Mouse (Mus musculus): Measurements from ENCODE around the gene Fnbp1. TPM values are rescaled to one million over a fixed set of nuclear protein-coding genes. Genes with fewer than 3 reads are reported as not detected.
"Not testable (repeated sequence)": the region's sequence is repeated elsewhere in the genome, so short reads cannot be mapped to it uniquely, and the experiment has no call there.

Fnbp1 gene
- 10 to 100 TPM in 1 of 2 experiments, 1 to 10 TPM in 1; 7.9 to 13.2 TPM for total RNA-seq (2021)
- long read RNA-seq, experiment 1, full-length matches to known transcripts, result 1 of 10 reads
- long read RNA-seq, experiment 1, partial matches to known transcripts, result 5 of 10 reads
- long read RNA-seq, experiment 1, other reads (novel, unspliced or antisense), result 4 of 10 reads
- long read RNA-seq, experiment 2, partial matches to known transcripts, result 1 of 7 reads
- long read RNA-seq, experiment 2, other reads (novel, unspliced or antisense), result 6 of 7 reads

DNA sequence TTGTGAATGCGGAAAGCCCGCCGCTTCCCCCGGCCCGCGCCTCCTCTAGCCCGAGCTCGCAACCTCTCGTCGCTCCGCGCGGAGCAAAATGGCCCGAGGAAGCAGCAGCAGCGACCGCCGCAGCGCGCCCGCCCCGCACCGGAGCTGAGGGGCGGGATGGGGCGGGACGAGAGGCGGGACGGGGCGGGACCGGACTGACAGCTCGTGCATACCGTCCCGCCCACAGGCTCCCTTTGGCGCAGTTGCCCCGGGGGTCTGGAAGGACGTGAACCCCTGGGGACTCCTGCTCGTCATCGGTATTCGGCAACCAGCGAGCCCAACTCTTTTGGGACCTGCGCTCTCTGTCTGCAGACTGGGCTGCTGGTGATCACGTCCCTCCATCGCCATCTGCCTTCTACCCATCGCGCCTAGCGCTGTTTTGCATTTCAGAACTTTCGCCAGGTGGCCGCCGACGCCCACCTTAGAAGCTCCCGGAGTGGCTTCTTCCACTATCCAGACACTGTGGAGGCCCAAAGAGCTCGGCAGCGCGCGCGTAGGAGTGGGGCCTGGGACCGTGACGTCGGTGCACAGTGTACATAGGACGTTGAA is at the start of gene Fnbp1:
TSS of gene Fnbp1 (minus strand) at position 142 of the 588 bp plus-strand sequence.
- intact Hi-C loops (cut with DNase I), result no loop called here
- peak; percentile 91 for DNase-seq
- Histone ChIP-seq H3K27ac (peak within 1 kb of the TSS; percentile 92), H3K4me3 (peak within 1 kb of the TSS; percentile 93)
- peak; percentile 25; the same call in 1 of the 2 replicates for TF ChIP-seq CTCF (IDR thresholded peaks at IDR 0.05)

DNA sequence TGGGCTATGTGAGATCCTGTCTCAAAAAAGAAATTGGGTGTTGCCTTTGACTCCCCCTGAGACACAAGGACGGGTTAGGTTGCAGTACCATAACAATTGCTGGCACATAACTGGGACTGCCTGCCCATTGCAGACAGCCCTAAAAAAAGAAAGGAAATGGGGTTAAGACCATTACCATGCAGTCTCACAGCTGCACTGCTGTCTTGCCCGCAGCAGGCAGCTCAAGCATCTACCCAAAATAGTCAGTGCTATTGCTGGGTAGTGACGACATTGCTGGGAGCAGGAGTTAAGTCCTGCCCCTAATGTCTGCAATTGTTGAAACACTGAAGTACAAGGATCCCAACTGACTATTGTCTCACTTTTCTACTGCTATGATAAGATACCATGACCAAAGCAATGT is 47.8 kb upstream of the Fnbp1 start:
- DNase-seq, result no peak
- TF ChIP-seq CTCF (IDR thresholded peaks at IDR 0.05), result no peak
- intact Hi-C loops (cut with DNase I), result no loop called here
- H3K27ac ChIP-seq, result peak overlapping the region; percentile 71
- H3K4me3 ChIP-seq, result no peak overlapping the region

DNA sequence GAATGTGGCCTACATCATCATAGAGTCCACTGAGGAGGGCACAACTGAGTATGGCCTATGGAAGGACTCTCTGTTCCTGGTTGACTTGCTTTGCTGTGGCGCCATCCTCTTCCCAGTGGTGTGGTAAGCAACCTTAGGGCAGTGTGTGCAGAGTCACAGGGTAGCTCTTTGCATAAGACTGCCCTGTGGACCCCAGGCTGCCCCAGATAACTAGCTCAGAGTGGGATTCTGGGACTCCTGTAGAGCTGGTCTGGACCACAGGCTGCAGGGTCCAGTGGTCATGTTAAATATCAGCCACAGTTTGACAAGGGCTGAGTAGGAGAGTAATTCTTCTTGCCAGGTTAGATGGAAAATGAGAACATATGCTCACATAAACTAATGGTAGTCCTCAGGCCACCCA is 46.9 kb upstream of the Fnbp1 start:
- no peak for DNase-seq

DNA sequence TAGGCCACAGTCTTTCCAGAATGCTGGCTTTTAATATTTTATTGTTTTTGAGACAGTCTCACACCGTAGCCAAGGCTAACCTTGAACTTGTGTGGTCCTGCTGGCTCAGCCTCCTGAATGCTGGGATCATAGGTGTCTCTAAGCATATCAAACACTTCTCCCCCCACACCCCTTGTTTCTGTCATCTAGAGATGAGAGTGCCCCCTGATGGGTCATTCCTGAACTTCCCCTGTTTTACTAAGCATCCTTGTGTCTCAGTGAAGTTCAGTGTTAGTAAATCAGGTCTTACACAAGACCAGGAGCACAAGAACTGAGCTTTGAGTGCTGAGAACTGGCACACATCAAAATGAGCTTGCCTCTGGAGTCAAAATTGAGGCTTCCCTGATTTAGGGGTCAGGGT is 42.0 kb upstream of the Fnbp1 start:
- intact Hi-C loops (cut with DNase I), result no loop called here
- DNase-seq, result no peak
- Histone ChIP-seq H3K4me3 (no peak overlapping the region), H3K27ac (no peak overlapping the region)
- peak; percentile 35; the same call in 1 of the 2 replicates for TF ChIP-seq CTCF (IDR thresholded peaks at IDR 0.05)

More for the DNA sequence above, 46.9 kb upstream of the Fnbp1 start:
- no peak for TF ChIP-seq CTCF (IDR thresholded peaks at IDR 0.05)
- Histone ChIP-seq H3K4me3 (no peak overlapping the region), H3K27ac (no peak overlapping the region; the same call in 1 of the 2 replicates)
- intact Hi-C loops (cut with DNase I), result no loop called here

DNA sequence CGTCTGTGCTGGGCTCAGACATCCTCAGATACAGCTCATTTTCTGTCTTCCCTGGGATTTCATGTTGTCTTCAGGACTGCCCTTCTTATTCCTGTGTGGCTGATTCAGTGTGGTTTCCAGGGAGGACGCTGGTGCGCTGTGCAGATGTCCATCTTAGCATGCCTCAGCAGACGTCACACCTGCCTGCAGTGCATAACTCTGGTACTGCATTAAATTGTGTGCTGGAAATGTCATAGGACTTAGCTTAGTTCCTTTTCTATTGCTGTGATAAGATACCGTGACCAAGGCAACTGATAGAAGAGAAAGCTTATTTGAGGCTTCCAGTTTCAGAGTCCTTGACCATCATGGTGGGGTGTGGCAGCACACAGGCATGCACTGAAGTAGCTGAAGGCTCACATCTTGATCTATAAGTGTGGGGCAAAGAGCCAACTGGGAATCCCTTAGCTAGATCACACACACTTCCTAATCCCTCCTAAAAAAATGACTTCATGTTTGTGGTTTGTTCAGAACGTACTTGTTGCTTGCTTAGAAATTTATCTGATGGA is 41.0 kb upstream of the Fnbp1 start:
- Histone ChIP-seq H3K27ac (no peak overlapping the region), H3K4me3 (no peak overlapping the region)
- intact Hi-C loops (cut with DNase I), result no loop called here
- DNase-seq, result no peak
- no peak for TF ChIP-seq CTCF (IDR thresholded peaks at IDR 0.05)

DNA sequence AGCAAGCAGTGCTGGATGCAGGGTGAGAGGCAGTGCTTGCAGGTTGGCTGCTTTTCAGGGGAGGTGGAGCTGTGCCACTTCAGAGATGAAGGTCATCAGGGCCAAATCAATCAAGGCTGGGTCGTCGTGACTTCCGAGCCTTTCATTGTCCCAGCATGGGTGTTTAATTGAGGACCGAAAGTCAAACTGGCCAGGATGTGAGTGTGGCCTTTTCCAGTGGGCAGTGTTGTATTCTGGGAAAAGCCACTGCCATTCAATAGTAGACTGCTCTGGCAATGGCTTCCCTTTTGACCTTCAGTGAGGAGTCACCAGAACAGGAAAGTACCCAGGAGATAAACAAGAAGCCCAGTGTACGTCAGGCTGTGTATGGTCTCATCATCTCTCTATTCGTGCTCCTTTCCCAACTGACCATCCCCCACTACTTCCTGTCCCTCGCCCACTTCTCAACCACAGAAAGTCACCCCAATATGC is 38.3 kb upstream of the Fnbp1 start:
- H3K4me3 ChIP-seq, result no peak overlapping the region
- intact Hi-C loops (cut with DNase I), result no loop called here
- no peak for DNase-seq
- TF ChIP-seq CTCF (IDR thresholded peaks at IDR 0.05), result no peak
- no peak overlapping the region for H3K27ac ChIP-seq

DNA sequence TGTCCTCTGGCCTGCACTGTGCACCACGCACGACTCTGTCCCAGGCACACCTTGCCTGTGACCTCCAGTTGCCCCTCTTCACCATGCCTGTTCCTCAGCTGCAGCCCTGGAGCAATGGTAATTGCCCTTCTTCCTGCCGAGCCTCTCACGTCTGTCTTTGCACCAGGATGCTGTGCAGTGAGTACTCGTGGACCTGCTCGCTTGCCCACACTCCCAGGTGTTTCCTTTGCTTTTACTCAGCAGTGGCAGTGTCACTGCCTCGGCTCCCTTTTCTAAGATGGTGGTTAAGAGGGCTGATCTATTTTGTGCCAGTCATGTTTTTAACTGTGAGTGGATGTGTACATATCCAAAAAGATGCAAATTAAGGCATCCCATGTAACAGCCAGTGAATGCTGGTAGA is 37.7 kb upstream of the Fnbp1 start:
- H3K4me3 ChIP-seq, result no peak overlapping the region
- no peak for TF ChIP-seq CTCF (IDR thresholded peaks at IDR 0.05)
- intact Hi-C loops (cut with DNase I), result no loop called here
- no peak overlapping the region for H3K27ac ChIP-seq
- no peak for DNase-seq

DNA sequence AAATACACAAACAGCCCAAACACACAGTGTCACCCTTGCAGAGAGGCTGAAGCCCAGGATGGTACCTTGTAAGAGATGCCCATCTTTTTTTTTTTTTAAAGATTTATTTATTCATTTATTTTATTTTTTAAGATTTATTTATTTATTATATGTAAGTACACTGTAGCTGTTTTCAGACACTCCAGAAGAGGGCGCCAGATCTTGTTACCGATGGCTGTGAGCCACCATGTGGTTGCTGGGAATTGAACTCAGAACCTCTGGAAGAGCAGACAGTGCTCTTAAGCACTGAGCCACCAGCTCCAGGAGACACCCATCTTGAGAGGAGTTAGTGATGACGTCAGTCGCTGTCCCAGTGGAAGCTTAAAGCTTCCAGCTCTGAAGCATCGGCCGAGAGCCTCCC is 36.8 kb upstream of the Fnbp1 start:
- intact Hi-C loops (cut with DNase I); DNase-seq; H3K4me3 ChIP-seq; H3K27ac ChIP-seq: not testable (repeated sequence)
- TF ChIP-seq CTCF (IDR thresholded peaks at IDR 0.05), result peak; percentile 64

DNA sequence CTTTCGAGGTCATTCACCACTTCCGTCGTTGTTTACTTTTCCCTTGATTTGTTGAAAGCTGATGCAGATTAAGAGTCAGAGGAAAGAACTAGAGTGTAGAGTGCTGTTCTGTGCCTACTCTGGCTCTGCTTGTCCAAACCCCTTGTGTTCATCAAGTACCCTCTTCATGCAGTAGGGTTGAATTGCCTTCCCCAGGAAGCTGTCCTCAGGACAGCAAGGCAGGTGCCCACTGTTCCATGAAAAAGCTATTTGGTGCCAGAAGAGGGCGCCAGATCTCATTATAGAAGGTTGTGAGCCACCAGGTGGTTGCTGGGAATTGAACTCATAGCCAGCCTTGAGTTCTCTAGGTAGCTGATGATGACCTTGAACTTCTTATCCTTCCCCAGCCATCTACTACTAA is 31.5 kb upstream of the Fnbp1 start:
- TF ChIP-seq CTCF (IDR thresholded peaks at IDR 0.05), result peak; percentile 35
- H3K4me3 ChIP-seq, result no peak overlapping the region
- no peak for DNase-seq
- intact Hi-C loops (cut with DNase I), result no loop called here
- no peak overlapping the region for H3K27ac ChIP-seq

DNA sequence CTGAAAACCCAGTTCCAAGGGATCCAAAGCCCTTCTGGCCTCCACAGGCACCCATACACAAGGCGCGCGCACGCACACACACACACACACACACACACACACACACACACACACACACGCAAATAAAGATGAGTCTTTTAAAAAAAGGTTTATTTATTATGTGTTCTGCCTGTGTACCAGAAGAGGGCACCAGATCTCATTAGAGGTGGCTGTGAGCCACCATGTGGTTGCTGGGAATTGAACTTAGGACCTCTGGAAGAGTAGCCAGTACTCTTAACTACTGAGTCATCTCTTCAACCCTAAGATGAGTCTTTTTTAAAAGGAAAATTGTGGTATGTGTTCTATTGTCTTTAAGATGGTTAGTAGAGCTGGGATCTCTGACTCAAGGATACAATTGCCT is 30.7 kb upstream of the Fnbp1 start:
- TF ChIP-seq CTCF (IDR thresholded peaks at IDR 0.05), result peak; percentile 32; the same call in 1 of the 2 replicates
- intact Hi-C loops (cut with DNase I), result no loop called here
- H3K4me3 ChIP-seq, result no peak overlapping the region
- no peak for DNase-seq
- H3K27ac ChIP-seq, result no peak overlapping the region

DNA sequence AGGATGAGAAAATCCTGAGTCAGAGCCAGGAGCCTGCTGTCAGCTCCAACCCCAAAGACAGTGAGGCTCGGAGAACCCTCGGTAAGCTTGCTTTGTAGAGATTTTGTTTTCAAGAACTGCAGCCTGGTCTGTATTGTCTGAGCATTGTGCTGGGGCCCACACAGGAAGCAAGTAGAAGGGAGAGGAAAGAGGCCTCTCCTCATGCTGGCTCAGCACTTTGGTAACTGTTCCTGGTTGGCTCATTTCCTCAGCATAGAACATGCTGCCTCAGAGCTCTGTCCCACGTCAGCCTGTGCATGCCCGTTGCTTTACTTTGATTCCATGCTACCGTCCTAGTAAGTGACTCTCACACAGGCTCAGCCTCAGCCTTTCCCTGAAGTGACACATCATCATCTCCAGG is 30.2 kb upstream of the Fnbp1 start:
- peak overlapping the region; percentile 67 for H3K27ac ChIP-seq
- intact Hi-C loops (cut with DNase I), result no loop called here
- no peak for DNase-seq
- H3K4me3 ChIP-seq, result no peak overlapping the region
- TF ChIP-seq CTCF (IDR thresholded peaks at IDR 0.05), result no peak

DNA sequence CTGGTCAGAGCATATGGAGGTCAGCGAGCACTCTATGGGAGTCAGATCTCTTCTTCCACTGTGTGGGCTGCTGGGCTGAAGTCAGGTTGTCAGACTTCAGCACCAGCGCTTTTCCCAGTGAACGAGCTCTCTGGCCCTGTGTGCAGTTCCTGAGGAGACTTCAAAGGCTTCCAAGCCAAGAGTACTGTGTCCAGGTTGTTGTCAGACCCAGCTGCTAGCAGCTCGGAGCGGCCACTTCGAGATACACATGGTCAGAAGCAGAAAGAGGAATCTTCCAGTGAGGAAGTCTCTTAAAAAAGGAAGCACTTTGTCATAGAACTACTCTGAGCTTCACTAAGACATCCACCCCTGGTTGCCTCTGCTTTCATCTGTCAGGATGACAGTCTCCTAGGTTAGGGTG is 28.4 kb upstream of the Fnbp1 start:
- intact Hi-C loops (cut with DNase I), result no loop called here
- no peak overlapping the region for H3K27ac ChIP-seq
- TF ChIP-seq CTCF (IDR thresholded peaks at IDR 0.05), result no peak
- H3K4me3 ChIP-seq, result no peak overlapping the region
- no peak for DNase-seq

DNA sequence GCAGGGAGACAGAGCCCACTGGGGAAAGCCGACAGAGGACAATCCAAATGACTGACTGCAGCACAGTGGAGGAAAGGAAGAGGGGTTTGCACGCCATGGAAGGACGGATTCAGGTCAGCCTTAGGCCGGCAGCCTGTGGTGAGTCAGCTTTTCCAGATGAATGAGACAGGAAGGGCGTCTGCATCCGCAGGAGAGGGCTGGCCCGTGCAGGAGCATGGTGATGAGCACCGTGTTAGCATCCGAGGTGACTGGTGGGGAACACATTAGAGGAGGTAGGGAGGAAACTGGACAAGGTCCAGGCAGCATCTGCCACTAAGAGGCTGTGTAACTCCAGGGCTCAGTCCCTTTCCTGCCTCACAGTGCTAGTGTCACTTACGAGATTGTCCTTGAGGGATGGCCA is 27.2 kb upstream of the Fnbp1 start:
- H3K4me3 ChIP-seq, result no peak overlapping the region
- intact Hi-C loops (cut with DNase I), result no loop called here
- H3K27ac ChIP-seq, result peak overlapping the region; percentile 38
- TF ChIP-seq CTCF (IDR thresholded peaks at IDR 0.05), result no peak
- peak; percentile 37 for DNase-seq

DNA sequence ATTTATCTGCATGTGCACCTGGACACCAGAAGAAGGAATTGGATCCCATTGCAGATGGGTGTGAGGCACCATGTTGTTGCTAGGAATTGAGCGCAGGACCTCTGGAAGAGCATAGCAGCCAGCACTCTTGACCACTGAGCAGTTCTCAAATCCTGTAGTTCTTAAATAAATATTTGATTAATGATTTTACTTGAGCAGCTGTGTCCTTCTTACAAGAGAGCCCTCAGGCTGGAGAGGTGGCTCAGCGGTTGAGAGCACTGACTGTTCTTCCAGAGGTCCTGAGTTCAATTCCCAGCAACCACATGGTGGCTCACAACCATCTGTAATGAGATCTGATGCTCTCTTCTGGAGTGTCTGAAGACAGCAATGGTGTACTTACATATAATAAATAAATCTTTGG is 25.8 kb upstream of the Fnbp1 start:
- H3K4me3 ChIP-seq; intact Hi-C loops (cut with DNase I); DNase-seq; H3K27ac ChIP-seq: not testable (repeated sequence)

All from gastrocnemius, adult 2 months (tissue).